In genomic region chr10:121297054-121297701, GRCm38 (mm10) we compare ENCODE assay signal across 8 mouse cellular contexts. TPM values are rescaled to one million over a fixed set of nuclear protein-coding genes. Genes with fewer than 3 reads are reported as not detected.
DNase-seq lines count a peak whose midpoint lies in the region; ATAC-seq and TF ChIP-seq lines count a peak whose summit lies in the region.

No protein-coding gene starts in this region.

- H3K27ac ChIP-seq in brown adipose tissue, adult 24 weeks (replicated peaks; ENCODE audit: low read depth, low read length) = no peak overlapping the region
- no peak overlapping the region for H3K27ac ChIP-seq in heart, embryonic 11.5 days (ENCODE audit: low read depth, low read length)
- H3K27ac ChIP-seq in lung, embryonic 14.5 days (ENCODE audit: low read depth) = no peak overlapping the region
- H3K27ac ChIP-seq in neural tube, embryonic 14.5 days (ENCODE audit: low read depth, low read length) = 0 out of 2 replicates have a peak overlapping the region, but pooled peaks have one; percentile 29
- no peak overlapping the region for H3K27ac ChIP-seq in cerebellum, adult 2 months (ENCODE audit: insufficient read depth, low read length)

- no peak for TF ChIP-seq POLR2A in cerebellum, adult 2 months (IDR thresholded peaks at IDR 0.05; ENCODE audit: borderline replicate concordance, insufficient read depth, low read length)

- H3K9ac ChIP-seq in heart, embryonic 11.5 days (ENCODE audit: low read depth, low read length) = peak overlapping the region; percentile 34; the same call in 1 of the 2 replicates
- H3K9ac ChIP-seq in lung, embryonic 14.5 days = peak overlapping the region; percentile 41; the same call in 1 of the 2 replicates
- H3K9ac ChIP-seq in neural tube, embryonic 14.5 days (replicated peaks; ENCODE audit: low read depth, low read length) = no peak overlapping the region; the same call in 1 of the 2 replicates

- no peaks in the 10 kb centered on the region for H3K9me3 ChIP-seq in heart, embryonic 11.5 days (replicated peaks; ENCODE audit: control insufficient read depth, low read length)
- no peaks in the 10 kb centered on the region for H3K9me3 ChIP-seq in lung, embryonic 14.5 days (ENCODE audit: low read depth, low read length)
- H3K9me3 ChIP-seq in neural tube, embryonic 14.5 days (ENCODE audit: control insufficient read depth, low read length) = no peaks in the 10 kb centered on the region

- peak overlapping the region; percentile 13; the same call in 1 of the 2 replicates for H3K4me3 ChIP-seq in brown adipose tissue, adult 24 weeks (ENCODE audit: insufficient read depth, low read depth, low read length)
- peak overlapping the region; percentile 21 for H3K4me3 ChIP-seq in heart, embryonic 11.5 days (ENCODE audit: low read depth, low read length)
- H3K4me3 ChIP-seq in lung, embryonic 14.5 days (ENCODE audit: low read depth, low read length) = peak overlapping the region; percentile 3; the same call in 1 of the 2 replicates
- H3K4me3 ChIP-seq in neural tube, embryonic 14.5 days (ENCODE audit: low read depth, low read length) = no peak overlapping the region
- no peak overlapping the region for H3K4me3 ChIP-seq in cerebellum, adult 2 months (replicated peaks; ENCODE audit: insufficient read depth, low read depth, low read length)

- no peak for ATAC-seq in heart, embryonic 11.5 days (replicated peaks; ENCODE audit: insufficient number of reproducible peaks, low FRiP score, low TSS enrichment)
- peak; percentile 83 for ATAC-seq in lung, embryonic 14.5 days (ENCODE audit: insufficient read depth)
- ATAC-seq in neural tube, embryonic 14.5 days (ENCODE audit: low read depth) = peak; percentile 82

- no peaks in the 10 kb centered on the region for H3K27me3 ChIP-seq in heart, embryonic 11.5 days (ENCODE audit: control insufficient read depth, insufficient read depth, low read length)
- no peaks in the 10 kb centered on the region for H3K27me3 ChIP-seq in lung, embryonic 14.5 days (ENCODE audit: insufficient read depth, low read length)
- no peaks in the 10 kb centered on the region for H3K27me3 ChIP-seq in neural tube, embryonic 14.5 days (ENCODE audit: control insufficient read depth, insufficient read depth, low read length)
- no peaks in the 10 kb centered on the region for H3K27me3 ChIP-seq in cerebellum, adult 2 months (ENCODE audit: control insufficient read depth, insufficient read depth, low read length)

- H3K36me3 ChIP-seq in heart, embryonic 11.5 days (ENCODE audit: control insufficient read depth, insufficient read depth, low read length) = no peaks in the 10 kb centered on the region
- no peaks in the 10 kb centered on the region for H3K36me3 ChIP-seq in lung, embryonic 14.5 days (ENCODE audit: insufficient read depth)
- H3K36me3 ChIP-seq in neural tube, embryonic 14.5 days (ENCODE audit: control insufficient read depth, insufficient read depth, low read length) = peaks cover 23% of the 10 kb centered on the region; the same call in 1 of the 2 replicates

- WGBS in heart, embryonic 11.5 days (ENCODE audit: insufficient replicate concordance) = 24% methylated on average over 25 of the region's 25 CpGs
- 16% methylated on average over 25 of the region's 25 CpGs for WGBS in lung, embryonic 14.5 days
- 27% methylated on average over 25 of the region's 25 CpGs for WGBS in neural tube, embryonic 14.5 days
- WGBS in cerebellum, adult 2 months = 67% methylated on average over 25 of the region's 25 CpGs

- peak overlapping the region; percentile 62 for H3K4me2 ChIP-seq in heart, embryonic 11.5 days
- peak overlapping the region; percentile 50 for H3K4me2 ChIP-seq in lung, embryonic 14.5 days
- H3K4me2 ChIP-seq in neural tube, embryonic 14.5 days (ENCODE audit: low read depth, low read length) = peak overlapping the region; percentile 41; the same call in 1 of the 2 replicates

- no peak for TF ChIP-seq CTCF in lung, embryonic 14.5 days (IDR thresholded peaks at IDR 0.05; ENCODE audit: low read depth)
- no peak for TF ChIP-seq CTCF in cerebellum, adult 2 months (IDR thresholded peaks at IDR 0.05; ENCODE audit: borderline replicate concordance, insufficient read depth, low read depth, low read length)

- intact Hi-C loops in left cerebral cortex, postnatal 14 days (cut with DNase I) = no loop called here

- peak; percentile 51 to 73 for DNase-seq in left cerebral cortex, postnatal 14 days (ENCODE audit: low spot score in 2 of 2)
- no peak for DNase-seq in left cerebral cortex, adult 8-10 months (ENCODE audit: low spot score in 2 of 2)
- DNase-seq in kidney, adult 8-10 months = peak; percentile 35 to 48
- DNase-seq in lung, embryonic 14.5 days = peak; percentile 78
- no peak for DNase-seq in cerebellum, adult 2 months

- H3K4me1 ChIP-seq in brown adipose tissue, adult 24 weeks (ENCODE audit: control insufficient read depth, insufficient read depth, insufficient read length, low read length) = peaks cover 3% of the 10 kb centered on the region; the same call in 1 of the 2 replicates
- H3K4me1 ChIP-seq in heart, embryonic 11.5 days (ENCODE audit: control insufficient read depth, insufficient read depth, low read length) = peaks cover 4% of the 10 kb centered on the region; the same call in 1 of the 2 replicates
- H3K4me1 ChIP-seq in lung, embryonic 14.5 days (ENCODE audit: insufficient read depth) = no peaks in the 10 kb centered on the region; the same call in 1 of the 2 replicates
- 0 out of 2 replicates have a peak, but pooled peaks cover 3% of the 10 kb centered on the region for H3K4me1 ChIP-seq in neural tube, embryonic 14.5 days (ENCODE audit: control insufficient read depth, insufficient read depth, low read length)
- H3K4me1 ChIP-seq in cerebellum, adult 2 months (ENCODE audit: control insufficient read depth, insufficient read depth, low read length) = no peaks in the 10 kb centered on the region

RNA-seq across cellular contexts. Expression of gene Tbc1d30, which starts 53.9 kb away (rescaled TPM):
- 10 to 100 TPM; 72.0 to 79.1 TPM for total RNA-seq in left cerebral cortex, postnatal 14 days (2021)
- 10 to 100 TPM; 80.6 to 89.9 (median 82.3) TPM for total RNA-seq in left cerebral cortex, adult 8-10 months (2022)
- polyA plus RNA-seq in brown adipose tissue, adult 24 weeks (2012; ENCODE audit: insufficient read depth, insufficient read length, missing spikeins) = 0.24 TPM in 1 of 2 replicates, not detected in the other
- polyA plus RNA-seq in heart, embryonic 11.5 days (2014; fragmentation: Nextera tagmentation; extraction: Ambion mirVana) = 1.1 and 1.5 TPM in 2 replicates
- 1.7 and 2.5 TPM in 2 replicates for polyA plus RNA-seq in lung, embryonic 14.5 days (2014; fragmentation: Nextera tagmentation; extraction: Ambion mirVana)
- polyA plus RNA-seq in neural tube, embryonic 14.5 days (2014; fragmentation: Nextera tagmentation; extraction: Ambion mirVana) = 27.2 and 31.4 TPM in 2 replicates
- 25.8 and 26.0 TPM in 2 replicates for polyA plus RNA-seq in cerebellum, adult 2 months (2012; rRNA removed)

Comparison
In these comparisons a context has a peak if more than half of its experiments do, and no peak if none do; other contexts are left out.
1. DNase-seq: peak in left cerebral cortex, postnatal 14 days (2 of 2), kidney, adult 8-10 months (2 of 2) and lung, embryonic 14.5 days (single experiment); none in left cerebral cortex, adult 8-10 months (0 of 2) and cerebellum, adult 2 months (0 of 2).
2. H3K4me3 ChIP-seq: peak in brown adipose tissue, adult 24 weeks (single experiment), heart, embryonic 11.5 days (single experiment) and lung, embryonic 14.5 days (single experiment); none in neural tube, embryonic 14.5 days (single experiment) and cerebellum, adult 2 months (single experiment).
3. Peak in every context shown above with its lines, with median percentiles within 50 percentile points of each other: H3K4me2 ChIP-seq.